Mouse (Mus musculus) lung, postnatal 0 days (tissue): ENCODE results near the gene Rcan2. TPM values are rescaled to one million over a fixed set of nuclear protein-coding genes. Genes with fewer than 3 reads are reported as not detected.
A peak's percentile ranks its signal among the peaks of the same experiment; 100 is the strongest.

ENCODE experiments used
- ATAC-seq: fragments of 200-750 bp; cut with Nextera tagmentation; 2 replicates; pipeline ENCODE4 v1.8.0; 2017; ENCODE audit warnings: moderate library complexity
- DNase-seq: peaks from one replicate; pipeline ENCODE4 v3.0.0-alpha.2; 2016; ENCODE audit warnings: low spot score
- H3K27ac ChIP-seq: fragments of 300-500 bp; sonication (generic); 2 replicates; pipeline ENCODE4 v1.5.1; 2014; ENCODE audit warnings: antibody characterized with exemption, mild to moderate bottlenecking, low read length, mixed read lengths
- H3K27me3 ChIP-seq: fragments of 300-500 bp; sonication (generic); replicated peaks from 2 replicates; pipeline ENCODE4 v1.6.1; 2014; ENCODE audit warnings: low read length, mixed read lengths; ENCODE audit not compliant: insufficient read depth
- H3K36me3 ChIP-seq: fragments of 300-500 bp; sonication (generic); 2 replicates; pipeline ENCODE4 v1.6.1; 2014; ENCODE audit warnings: low read length, mixed read lengths; ENCODE audit not compliant: insufficient read depth
- H3K4me1 ChIP-seq: fragments of 300-500 bp; sonication (generic); 2 replicates; pipeline ENCODE4 v1.6.1; 2014; ENCODE audit warnings: antibody characterized with exemption, low read depth, low read length, mixed read lengths; ENCODE audit not compliant: insufficient read depth
- H3K4me2 ChIP-seq: fragments of 300-500 bp; sonication (generic); replicated peaks from 2 replicates; pipeline ENCODE4 v1.6.1; 2014; ENCODE audit warnings: low read depth, mild to moderate bottlenecking, low read length, moderate library complexity, mixed read lengths
- H3K4me3 ChIP-seq: fragments of 300-500 bp; sonication (generic); 2 replicates; pipeline ENCODE4 v1.5.1; 2014; ENCODE audit warnings: low read depth, low read length
- H3K9ac ChIP-seq: fragments of 300-500 bp; sonication (generic); replicated peaks from 2 replicates; pipeline ENCODE4 v1.6.1; 2014; ENCODE audit warnings: low read depth, mild to moderate bottlenecking
- H3K9me3 ChIP-seq: fragments of 300-500 bp; sonication (generic); 2 replicates; pipeline ENCODE4 v1.6.1; 2016; ENCODE audit warnings: low read length, mixed read lengths
- CTCF ChIP-seq: IDR thresholded peaks from 2 replicates; pipeline ENCODE4 v1.5.1; 2016; ENCODE audit warnings: antibody characterized with exemption, mild to moderate bottlenecking
- EP300 ChIP-seq: IDR thresholded peaks from 2 replicates; pipeline ENCODE4 v1.6.1; 2016; ENCODE audit warnings: antibody characterized with exemption, mild to moderate bottlenecking, control low read depth
- WGBS: fragments of 180-500 bp; shearing (Covaris S2); extraction: QIAGEN DNeasy Blood & Tissue Kit; methylation state at CpG from one replicate; pipeline ENCODE4 v1.1.7; 2014; 5-methylcytosine and 5-hydroxymethylcytosine counted together
- polyA plus RNA-seq: library from polyadenylated mRNA; unstranded; fragments of >200 nt; fragmentation: Nextera tagmentation; extraction: Ambion mirVana; gene quantifications from 2 replicates; pipeline ENCODE4 v1.2.1, GENCODE M21; 2015

Gene Rcan2
- polyA plus RNA-seq, 1 experiment from 2014 or later: 1.3 TPM

DNA sequence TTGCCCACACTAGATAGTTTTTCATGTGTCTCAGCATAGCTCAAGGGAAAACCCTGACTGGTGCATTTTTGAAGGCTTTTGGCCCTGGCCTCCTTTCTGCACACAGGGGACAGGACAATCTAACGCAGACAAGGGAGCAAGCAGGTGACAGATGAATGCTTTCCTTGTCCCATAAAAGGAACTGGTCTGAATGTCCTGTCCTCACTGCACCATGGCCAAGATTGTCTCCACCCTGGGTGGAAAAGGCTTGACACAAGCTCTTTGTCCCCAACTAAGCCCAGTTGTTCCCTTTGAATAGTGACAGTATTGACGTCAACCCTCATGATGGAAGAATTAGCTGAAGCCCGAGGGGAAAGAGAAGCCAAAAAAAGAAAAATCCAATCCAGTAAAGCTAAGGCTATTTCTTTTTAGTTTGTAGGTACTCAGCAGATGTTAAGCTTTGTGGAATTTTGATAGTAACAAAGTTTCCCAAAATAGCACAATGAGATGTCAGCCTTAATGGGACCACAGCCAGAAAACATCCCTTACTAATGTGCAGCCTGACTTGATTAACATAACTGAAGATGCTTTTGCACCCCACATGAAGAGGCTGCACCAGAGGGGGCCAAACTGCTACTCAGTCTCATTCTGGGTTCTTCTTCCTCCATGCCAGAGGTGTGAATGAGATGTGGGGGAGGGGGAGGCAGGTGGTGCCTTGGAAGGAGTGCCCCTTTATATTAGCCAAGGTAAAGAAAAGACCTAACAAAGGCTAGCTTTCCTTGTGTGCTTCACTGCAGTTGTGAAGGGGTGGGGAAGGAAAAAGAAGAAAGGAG is 229.8 kb downstream of the Rcan2 start:
- WGBS: 64% methylated on average over 3 of the region's 3 CpGs
- Histone ChIP-seq H3K9me3 (no peaks in the 10 kb centered on the region), H3K4me3 (no peak overlapping the region), H3K36me3 (no peaks in the 10 kb centered on the region), H3K4me2 (no peak overlapping the region), H3K27ac (no peak overlapping the region), H3K27me3 (no peaks in the 10 kb centered on the region), H3K4me1 (no peaks in the 10 kb centered on the region), H3K9ac (no peak overlapping the region)
- TF ChIP-seq CTCF (no peak), EP300 (peak; percentile 79)
- DNase-seq (peak; percentile 22), ATAC-seq (peak; percentile 23)

DNA sequence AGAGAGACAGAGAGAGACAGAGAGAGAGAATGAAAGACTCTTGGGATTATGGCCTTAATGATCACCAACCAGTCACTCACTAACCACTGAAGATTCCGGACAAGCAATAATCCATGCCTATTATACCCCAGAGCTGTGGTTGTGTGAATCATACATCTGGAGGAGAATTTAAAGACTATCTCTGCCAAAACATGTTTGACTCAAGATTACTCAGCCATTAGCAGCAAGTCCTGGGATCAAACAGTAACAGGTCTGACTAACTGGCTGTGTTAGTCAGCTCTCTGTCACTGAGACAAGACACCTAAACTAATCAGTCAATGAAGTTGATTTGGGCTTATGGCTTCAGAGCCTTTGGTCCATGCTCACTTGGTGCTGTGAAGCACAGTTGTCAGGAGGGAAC is 233.9 kb downstream of the Rcan2 start:
- WGBS: 89% methylated on average over 1 of the region's 1 CpGs
- TF ChIP-seq CTCF (no peak), EP300 (no peak)

GRCm38 (mm10) chr17:44038656-44039055 is 237.5 kb downstream of the Rcan2 start:
- ATAC-seq (no peak), DNase-seq (peak; percentile 58)

More for the DNA sequence above, 233.9 kb downstream of the Rcan2 start:
- ATAC-seq: no peak
- no peak overlapping the region for H3K4me2 ChIP-seq
- H3K9me3 ChIP-seq: no peaks in the 10 kb centered on the region
- no peak overlapping the region for H3K9ac ChIP-seq
- H3K36me3 ChIP-seq: no peaks in the 10 kb centered on the region
- H3K4me3 ChIP-seq: no peak overlapping the region
- H3K4me1 ChIP-seq: no peaks in the 10 kb centered on the region
- H3K27me3 ChIP-seq: no peaks in the 10 kb centered on the region
- H3K27ac ChIP-seq: no peak overlapping the region
- no peak for DNase-seq

GRCm38 (mm10) chr17:44040449-44040848 is 239.3 kb downstream of the Rcan2 start:
- Histone ChIP-seq H3K4me3 (no peak overlapping the region), H3K27me3 (no peaks in the 10 kb centered on the region), H3K4me1 (no peaks in the 10 kb centered on the region), H3K9ac (no peak overlapping the region), H3K36me3 (no peaks in the 10 kb centered on the region), H3K27ac (no peak overlapping the region), H3K4me2 (no peak overlapping the region), H3K9me3 (no peaks in the 10 kb centered on the region)
- no peak for ATAC-seq
- WGBS: 91% methylated on average over 2 of the region's 2 CpGs
- no peak for DNase-seq
- TF ChIP-seq EP300 (no peak), CTCF (no peak)

More at GRCm38 (mm10) chr17:44038656-44039055, 237.5 kb downstream of the Rcan2 start:
- H3K4me1 ChIP-seq: no peaks in the 10 kb centered on the region
- H3K9me3 ChIP-seq: no peaks in the 10 kb centered on the region
- H3K36me3 ChIP-seq: no peaks in the 10 kb centered on the region
- H3K27me3 ChIP-seq: no peaks in the 10 kb centered on the region
- no peak overlapping the region for H3K27ac ChIP-seq
- no peak overlapping the region for H3K9ac ChIP-seq
- H3K4me3 ChIP-seq: no peak overlapping the region
- TF ChIP-seq EP300 (no peak), CTCF (peak; percentile 67)
- 61% methylated on average over 9 of the region's 9 CpGs for WGBS
- no peak overlapping the region for H3K4me2 ChIP-seq

DNA sequence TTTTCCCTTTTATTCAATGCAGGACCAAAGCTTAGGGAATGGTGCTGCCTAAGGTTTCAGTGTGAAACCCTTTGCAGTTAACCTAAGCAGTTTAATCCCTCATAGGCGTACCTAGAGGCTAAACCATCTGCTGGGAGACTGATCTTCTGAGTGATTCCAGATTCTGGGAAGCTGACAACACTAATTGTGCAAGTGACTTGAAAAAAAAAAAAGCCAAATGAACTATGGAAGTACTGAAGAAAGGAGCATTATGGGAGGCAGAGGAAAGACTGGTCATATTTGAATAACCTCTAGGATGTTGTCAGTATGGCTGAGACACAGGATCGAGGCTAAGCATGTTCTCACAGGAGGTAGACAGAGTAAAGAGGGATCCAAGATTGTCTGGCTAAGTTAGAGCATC is 241.2 kb downstream of the Rcan2 start:
- Histone ChIP-seq H3K27ac (peak overlapping the region; percentile 70), H3K9me3 (no peaks in the 10 kb centered on the region), H3K9ac (no peak overlapping the region), H3K27me3 (no peaks in the 10 kb centered on the region), H3K4me1 (no peaks in the 10 kb centered on the region), H3K4me3 (no peak overlapping the region), H3K36me3 (no peaks in the 10 kb centered on the region), H3K4me2 (no peak overlapping the region)
- WGBS: 45% methylated on average over 2 of the region's 2 CpGs
- DNase-seq (peak; percentile 73), ATAC-seq (peak; percentile 65)
- TF ChIP-seq EP300 (no peak), CTCF (no peak)

DNA sequence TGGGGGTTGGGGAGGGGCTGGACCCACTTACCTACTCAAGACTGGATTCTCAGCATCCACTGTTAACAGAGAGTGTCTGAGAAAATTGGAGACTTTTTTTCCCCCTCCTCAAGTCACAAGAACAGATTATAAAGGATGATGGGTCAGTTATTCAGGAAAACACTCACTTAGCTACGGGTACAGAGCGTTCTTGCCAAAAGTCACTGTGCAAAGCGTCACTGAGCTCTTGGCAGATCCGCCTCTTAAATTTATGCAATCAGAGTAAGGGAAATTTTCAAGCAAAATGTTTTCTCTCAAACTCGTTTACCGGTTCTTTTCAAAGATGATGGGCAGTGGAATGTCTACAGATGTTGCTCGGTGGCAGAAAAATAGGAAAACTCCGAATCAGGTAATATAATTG is 241.7 kb downstream of the Rcan2 start:
- H3K27ac ChIP-seq: peak overlapping the region; percentile 70
- H3K9ac ChIP-seq: no peak overlapping the region
- no peak overlapping the region for H3K4me2 ChIP-seq
- 57% methylated on average over 8 of the region's 8 CpGs for WGBS
- ATAC-seq: peak; percentile 91
- no peaks in the 10 kb centered on the region for H3K36me3 ChIP-seq
- DNase-seq: peak; percentile 92
- no peak overlapping the region for H3K4me3 ChIP-seq
- no peaks in the 10 kb centered on the region for H3K27me3 ChIP-seq
- no peaks in the 10 kb centered on the region for H3K4me1 ChIP-seq
- TF ChIP-seq CTCF (no peak), EP300 (peak; percentile 92)
- no peaks in the 10 kb centered on the region for H3K9me3 ChIP-seq
